Mouse (Mus musculus) liver, postnatal 0 days (tissue): ENCODE results near the gene Lcn9.

ENCODE experiments used
- CTCF ChIP-seq: sonication (generic); IDR thresholded peaks from 2 replicates; pipeline ENCODE4 v1.5.1; 2016; ENCODE audit warnings: antibody characterized with exemption, low read depth
- EP300 ChIP-seq: IDR thresholded peaks from 2 replicates; pipeline ENCODE4 v1.6.1; 2016; ENCODE audit warnings: antibody characterized with exemption, low read depth, mild to moderate bottlenecking

DNA sequence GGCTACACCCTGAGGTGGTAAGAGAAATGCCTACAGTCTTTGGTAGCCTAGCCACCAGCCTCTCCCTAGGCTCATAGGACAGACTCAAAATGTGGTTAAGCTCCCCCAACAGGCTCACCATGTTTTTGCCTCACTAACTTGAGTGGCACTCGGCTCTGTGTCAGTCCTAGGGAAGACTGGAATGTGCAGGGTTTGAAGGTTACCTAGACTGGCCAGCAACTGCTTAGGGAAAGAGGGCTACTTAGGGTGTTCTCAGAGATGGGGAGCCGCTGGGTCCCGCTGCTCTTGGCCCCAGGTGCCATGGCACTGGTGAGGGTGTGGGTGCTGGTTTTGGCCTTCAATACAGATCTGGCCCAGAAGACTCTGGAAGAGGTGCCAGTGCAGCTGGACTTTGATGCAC, 41.0 kb upstream of the Lcn9 start, which contains the start of gene Gm13539:
- TF ChIP-seq CTCF (no peak), EP300 (no peak)
